Mouse (Mus musculus): ENCODE measurements at regions not wholly inside any gene's neighbourhood (a gene's known extent, or its start where the extent isn't known, plus 50 kb on each side); places are given as distances from the start of the nearest gene placed in this dataset.

DNA sequence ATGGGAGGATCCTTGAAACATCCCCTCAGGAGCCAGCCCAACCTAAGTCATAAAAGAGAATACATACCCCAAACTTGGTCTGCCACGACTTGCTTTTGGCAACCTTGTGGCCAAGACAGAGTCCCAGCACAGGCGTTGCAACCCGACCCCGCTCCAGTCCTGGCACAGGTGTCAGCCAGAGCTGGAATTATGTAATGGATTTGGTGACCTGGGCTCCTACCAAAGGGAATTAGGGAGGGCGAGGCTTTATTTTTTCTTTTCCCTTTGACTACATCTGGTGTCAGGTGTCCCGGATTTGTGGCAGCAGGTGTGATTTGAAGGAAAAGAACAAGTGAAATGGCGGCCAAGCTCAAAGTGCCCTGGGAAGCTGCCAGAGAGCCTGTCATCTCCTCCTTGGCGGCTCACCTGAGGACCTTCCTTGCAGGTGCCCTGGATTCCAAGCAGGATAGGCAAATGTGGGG, 212.9 kb downstream of the Mef2c start:
- DNase-seq (ENCODE audit: low spot score): peak; percentile 57

DNA sequence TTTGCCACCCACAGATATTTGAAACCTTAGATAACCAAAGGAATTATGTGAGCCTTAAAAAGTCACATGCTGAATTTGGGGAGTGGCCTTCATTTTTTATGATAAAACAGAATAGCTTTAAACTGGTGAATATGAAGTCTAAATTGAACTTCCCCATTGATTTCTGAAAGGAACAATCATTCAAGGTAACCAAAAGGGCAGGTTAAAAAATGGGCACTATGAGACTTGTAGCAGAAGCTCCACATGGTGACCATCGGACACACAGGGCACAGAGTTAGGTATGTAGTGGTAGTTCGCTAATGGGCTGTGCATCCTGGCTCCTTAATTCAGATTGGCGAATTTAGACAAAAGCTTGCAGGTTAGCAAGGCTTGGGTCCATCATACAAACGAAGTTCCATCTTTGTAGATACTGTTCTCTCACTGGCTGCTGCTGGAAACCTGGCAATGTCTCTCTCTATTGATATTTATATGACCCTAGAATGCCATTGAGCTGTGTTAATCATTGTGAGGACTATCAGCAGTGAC, 213.9 kb downstream of the Mef2c start:
- DNase-seq (ENCODE audit: low spot score): no peak

DNA sequence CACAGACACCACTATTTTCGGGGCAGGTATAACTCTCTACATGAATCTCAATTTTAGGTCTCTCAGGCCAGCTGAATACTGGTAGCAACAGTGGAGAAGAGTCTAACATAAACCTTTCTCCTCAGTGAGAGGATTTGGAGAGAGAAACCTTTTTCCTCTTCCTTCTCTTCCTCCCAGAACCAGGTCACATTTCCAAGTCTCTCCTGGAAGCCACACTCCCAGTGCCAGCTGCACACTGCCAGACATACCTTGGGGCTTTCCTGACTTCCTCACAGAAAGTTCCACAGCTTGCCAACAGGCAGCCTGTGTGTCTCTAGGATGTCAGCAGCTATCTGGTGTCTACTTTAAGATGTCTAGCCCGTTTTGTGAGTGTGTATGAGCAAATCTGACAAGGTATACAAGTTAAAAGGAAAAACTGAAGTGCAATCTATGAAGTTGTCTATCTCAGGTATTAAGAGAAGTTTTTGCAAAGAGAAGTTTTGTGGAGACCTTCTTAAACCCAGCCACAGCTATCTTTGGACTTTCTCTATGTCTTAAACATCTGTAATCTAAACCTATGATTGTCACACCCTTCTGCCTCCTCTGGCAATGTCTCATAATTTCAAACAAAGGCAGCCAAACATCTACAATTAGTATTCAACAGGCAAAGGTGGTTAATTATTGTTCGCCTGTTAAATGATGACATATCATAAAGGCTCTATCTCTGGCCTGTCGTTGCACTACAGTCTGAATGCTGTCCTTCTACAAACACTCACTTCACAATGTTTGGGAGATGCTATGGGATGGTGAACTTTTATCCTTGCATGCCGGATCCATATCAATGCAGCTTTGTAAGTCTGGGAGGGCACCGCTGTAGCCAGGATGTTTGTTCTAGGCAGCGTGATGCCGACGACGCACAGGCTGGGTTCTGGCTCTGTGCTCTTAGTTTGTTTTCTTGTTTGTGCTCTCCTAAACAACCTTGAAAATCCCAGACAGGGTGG, 214.9 kb downstream of the Mef2c start:
- peak; percentile 15 for DNase-seq (ENCODE audit: low spot score)

DNA sequence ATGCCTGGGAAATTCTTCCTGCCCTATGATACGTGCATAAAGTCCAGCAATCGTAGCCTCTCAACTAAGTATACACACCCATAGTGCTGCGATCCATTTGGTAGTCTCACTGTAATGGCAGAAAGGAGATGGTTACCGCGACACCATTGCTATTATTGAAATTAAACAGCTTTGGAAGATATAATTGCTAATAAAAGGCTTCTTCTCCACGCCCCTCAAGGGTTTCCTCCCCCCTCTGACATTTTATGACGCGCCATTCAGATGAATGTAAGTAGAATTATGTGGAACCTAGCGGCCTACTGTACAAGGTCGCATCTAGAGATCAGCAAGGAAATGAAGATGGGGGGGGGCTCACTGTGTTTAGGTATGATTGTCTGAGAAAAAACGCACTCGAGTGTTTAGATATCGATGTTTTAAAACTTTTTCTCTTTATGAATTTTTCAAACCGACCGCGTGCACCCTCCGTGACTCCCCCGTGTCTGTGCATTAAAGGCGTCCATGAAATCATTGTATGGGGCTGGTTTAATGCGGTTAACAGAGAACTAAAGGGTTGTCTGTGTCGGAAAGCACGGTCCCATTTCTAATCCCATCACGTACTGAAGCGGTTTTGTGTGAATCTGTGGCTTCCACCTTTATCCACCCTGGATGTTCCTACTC, 215.9 kb downstream of the Mef2c start:
- no peak for DNase-seq (ENCODE audit: low spot score)

DNA sequence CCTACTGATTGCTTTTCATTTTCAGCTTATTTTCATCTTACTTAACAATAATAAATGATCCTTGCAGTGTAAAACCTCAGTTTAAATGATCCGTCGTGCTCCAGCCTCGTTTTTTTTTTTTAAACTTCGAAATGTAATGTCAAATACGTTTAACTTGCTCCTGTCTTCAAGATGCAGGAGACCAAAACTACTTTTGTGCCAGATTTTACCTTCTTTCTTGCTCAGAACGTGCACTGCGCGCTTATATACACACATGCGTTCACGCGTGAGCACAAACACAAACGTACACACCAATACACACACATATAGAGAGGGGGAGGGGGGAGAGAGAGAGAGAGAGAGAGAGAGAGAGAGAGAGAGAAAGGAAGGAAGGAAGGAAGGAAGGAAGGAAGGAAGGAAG, 216.5 kb downstream of the Mef2c start:
- no peak for DNase-seq (ENCODE audit: low spot score)

DNA sequence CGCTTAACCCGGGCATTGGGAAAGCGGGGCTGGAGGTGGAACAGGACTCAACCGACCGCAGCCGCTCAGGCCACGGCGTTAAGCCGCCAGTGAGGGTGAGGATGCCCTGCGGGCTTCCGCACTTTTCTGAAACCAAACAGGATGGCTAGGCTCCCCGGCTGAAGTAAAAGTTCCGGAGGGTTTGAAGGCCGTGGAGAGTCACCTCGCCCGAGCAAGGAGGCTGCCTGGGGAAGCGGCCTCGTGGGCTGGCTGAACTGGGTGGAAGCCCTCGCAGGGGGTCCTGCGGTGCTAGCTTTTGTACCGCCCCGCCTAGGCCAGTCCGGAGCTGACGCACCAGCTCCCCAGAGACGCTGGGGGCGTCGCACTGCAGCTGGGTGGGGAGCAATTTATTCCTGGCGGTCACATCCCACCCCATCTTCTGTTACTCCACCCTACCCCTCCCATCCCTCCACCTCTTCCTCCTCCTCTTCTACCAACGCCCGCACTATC, 217.1 kb downstream of the Mef2c start:
- peak; percentile 72 for DNase-seq (ENCODE audit: low spot score)

DNA sequence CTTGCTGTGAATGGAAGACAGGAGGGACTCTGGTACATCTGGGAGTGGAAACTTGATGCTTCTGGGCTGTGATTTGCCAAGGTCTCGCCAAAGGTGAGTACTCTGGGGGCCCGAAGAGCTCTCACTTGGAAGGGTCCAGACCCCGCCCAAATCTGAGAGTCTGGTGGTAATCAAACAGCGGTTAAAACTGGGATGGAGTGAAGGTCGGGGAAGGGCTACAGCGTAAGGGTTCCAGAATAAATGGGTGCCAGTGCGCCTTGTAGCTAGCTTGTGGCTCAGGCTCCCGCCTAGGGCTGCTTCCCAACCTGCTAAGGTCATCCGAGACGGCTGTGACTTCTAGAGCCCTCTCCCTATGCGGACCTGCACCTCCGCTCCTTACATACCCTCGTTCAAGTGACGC, 217.7 kb downstream of the Mef2c start:
- DNase-seq (ENCODE audit: low spot score): no peak

DNA sequence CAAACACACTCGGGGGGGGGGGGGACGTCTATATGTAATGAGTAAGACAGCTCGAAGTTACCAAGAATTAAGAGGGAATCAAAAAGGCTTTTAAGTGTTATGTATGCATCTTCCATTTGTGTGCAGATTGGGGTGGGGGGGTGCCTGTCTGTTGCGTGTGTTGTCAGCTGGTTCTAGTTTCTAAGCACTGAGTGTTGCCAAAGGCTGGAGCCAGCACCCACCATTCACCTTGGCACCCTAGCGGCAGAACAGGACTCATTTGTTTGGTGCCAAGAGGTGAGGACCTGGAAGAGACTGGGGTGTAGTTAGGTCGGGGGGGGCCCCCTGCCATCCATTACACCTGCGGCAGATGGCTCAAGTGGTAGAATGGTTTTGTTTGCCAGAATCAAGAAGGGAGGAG, 218.4 kb downstream of the Mef2c start:
- DNase-seq (ENCODE audit: low spot score): no peak

DNA sequence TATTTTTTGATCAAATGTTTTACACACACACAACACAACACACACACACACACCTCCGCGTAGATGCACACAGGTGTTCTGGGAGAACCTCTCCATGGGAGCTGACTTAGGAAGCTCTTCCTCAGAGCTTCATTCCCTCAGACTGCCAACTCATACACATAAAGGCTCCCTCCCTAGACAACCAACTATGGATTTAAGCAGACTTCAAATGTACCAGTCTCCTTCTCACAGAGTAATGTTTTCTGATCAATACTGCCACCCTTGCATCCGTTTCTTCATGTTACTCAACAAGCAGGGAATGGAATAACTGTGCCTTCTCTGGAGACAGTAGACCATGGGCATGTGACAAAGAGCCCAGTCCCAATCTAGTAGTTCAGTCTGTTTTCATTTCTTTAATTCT, 219.0 kb downstream of the Mef2c start:
- DNase-seq (ENCODE audit: low spot score): no peak

DNA sequence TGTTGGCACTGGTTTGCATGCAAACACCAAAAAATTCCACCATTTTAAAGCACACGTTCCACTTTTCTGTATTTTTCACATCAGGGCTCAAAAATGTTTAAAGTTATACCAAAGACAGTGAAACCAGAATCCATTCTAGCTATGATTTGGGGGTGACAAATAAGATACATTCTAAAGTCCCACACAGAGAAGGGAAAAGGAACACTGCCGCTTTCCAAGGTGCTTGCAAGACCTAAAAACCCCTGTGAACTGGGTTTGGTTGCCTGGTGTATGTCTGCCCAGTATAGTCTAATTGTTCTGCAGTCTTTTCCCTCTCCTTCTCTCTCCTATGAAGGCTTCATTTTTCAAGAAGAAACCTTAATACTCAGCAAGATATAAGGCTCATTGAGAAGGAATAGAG, 219.6 kb downstream of the Mef2c start:
- DNase-seq (ENCODE audit: low spot score): no peak

DNA sequence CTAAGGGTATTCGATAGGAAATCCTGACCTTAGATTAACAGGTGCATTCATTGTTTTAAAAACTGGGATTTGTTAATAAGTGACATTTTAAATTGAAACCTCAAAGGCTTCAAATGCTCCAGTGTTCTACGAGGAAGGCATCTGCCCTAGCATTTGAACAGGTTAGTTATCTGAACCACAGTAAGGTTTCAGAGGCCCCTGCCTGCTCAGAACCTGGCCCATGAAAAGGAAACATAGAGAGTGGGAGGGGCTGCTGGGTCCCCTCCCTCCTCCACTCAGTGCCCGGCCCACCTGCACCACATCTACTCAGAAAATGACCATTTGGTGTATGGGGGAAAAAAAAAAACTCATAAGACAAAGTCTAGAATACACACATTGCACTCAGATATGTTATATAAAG, 220.4 kb downstream of the Mef2c start:
- no peak for DNase-seq (ENCODE audit: low spot score)

DNA sequence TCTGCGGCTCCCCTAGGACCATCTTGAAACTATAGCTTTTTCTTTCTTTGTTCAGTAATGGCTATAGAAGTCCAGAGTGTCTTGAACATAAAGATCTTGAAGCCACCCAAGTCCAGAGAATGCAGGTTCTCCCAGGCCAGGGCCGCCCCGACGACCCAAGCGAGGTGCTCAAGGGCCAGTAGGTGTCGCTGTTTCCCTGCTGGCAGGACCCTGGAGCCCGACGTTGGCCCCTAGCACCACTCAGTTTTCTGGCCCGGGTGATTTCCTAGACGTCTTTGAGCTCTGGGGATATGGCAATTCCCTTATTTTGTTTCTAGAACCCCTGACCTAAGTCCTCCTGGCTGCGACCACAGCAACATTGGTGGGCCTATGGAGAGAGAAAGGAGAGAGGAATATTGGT, 221.2 kb downstream of the Mef2c start:
- DNase-seq (ENCODE audit: low spot score): peak; percentile 81

DNA sequence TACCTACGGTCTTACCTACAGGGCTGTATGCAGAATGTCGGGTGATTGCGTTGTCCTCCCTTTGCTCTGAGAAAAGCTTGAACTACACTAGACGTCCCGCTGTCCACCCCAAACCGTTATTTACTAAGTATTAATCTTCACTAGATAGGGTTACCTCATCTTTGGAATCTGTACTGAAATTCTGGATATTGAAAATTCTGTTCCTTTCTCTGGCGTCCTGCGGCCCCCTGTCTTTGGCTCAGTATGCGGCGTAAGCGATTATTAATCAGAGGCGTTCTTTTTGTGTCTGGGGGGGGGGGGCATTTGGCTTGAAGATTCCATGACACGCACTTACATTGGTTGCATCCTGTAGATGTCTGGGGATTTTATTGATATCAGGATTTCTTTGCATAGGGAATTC, 222.0 kb downstream of the Mef2c start:
- no peak for DNase-seq (ENCODE audit: low spot score)

DNA sequence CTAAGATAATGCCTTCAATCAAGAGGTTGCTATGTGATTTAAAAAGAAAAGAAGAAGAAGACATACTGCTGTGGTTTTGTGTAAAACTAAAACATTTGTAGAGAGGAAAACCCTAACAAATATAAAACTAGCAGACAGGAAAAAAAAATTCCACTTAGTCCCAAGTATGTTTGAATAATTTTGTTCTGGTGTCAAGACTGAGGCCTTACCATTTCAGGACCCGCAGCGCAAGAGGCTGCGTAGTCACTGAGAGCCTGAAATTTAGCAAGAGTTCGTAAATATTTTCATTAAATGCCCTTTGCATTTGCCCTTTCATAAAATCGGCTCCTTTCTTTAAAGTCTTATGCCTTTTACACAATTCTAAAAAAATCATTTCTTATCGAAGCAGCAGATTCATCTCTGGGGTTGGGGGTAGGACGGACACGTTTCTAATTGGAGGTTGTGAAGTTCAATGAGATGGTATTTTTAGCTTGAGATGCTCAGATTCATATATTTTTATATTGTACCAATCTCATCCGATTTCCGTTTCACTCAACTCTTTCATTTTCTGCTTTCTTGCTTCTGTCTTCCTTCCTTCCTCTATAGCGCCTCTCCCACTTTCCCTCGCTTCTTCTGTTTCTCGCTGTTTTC, 222.6 kb downstream of the Mef2c start:
- DNase-seq (ENCODE audit: low spot score): no peak

DNA sequence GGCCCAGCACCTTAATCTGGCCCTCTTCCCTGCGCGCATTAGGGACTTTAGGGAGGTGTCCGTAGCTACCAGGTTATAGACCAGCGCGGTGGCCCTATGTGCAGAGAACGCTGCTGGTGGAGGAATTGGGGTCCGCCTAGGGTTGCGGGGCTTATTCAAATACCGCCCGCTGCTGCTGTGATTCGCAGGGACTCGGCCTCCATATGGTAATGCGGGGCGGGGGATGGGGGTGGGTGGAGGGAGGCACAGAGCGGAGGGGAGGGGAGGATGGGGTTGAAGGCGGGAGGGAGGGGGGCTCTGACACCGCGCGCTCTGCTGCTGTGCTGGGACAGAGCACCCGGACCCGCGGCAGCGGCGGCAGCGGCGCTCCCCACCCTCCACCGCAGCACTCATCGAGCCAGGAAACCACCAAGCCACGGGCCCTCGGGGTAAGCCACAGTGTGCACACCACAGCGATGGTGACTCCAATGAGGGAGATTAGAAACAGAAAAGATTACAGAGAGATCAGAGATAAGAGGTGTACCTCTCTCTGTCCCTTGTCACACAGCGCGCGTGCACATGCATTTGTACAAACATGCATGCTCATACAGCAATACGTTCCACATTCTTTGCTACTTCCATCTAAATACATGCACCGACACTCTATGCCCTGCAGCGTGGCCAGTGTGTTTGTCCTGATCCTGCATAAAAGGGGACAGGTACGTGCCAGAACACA, 223.4 kb downstream of the Mef2c start:
- no peak for DNase-seq (ENCODE audit: low spot score)

DNA sequence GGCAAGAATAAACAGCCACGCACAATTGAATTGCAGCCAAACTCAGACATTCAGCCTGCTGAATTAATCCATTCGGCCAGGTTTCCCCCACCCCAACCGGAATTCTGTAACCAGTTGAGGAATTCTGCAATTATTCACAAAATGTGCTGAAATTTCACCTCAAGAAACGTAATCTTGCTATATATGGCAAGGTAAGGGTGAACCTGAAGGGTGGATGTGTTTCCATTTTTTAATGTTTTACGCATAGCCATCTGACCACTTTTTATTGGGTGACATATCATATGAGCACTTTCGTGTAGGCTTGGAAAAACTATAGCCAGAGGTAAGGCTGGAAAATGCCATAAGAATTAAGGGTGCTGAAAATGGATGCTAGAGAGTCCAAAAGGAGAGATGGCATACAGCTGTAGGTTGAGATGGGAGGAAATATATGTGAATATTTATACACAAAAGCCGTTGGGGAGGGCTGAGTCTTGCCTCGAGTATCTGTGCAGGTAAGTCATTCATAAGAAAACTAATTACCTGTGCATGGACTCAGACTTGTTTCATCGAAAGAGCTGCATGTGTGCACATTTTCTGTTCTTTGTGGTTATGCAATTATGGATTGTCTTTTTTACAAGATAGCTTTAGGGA, 224.0 kb downstream of the Mef2c start:
- DNase-seq (ENCODE audit: low spot score): no peak

DNA sequence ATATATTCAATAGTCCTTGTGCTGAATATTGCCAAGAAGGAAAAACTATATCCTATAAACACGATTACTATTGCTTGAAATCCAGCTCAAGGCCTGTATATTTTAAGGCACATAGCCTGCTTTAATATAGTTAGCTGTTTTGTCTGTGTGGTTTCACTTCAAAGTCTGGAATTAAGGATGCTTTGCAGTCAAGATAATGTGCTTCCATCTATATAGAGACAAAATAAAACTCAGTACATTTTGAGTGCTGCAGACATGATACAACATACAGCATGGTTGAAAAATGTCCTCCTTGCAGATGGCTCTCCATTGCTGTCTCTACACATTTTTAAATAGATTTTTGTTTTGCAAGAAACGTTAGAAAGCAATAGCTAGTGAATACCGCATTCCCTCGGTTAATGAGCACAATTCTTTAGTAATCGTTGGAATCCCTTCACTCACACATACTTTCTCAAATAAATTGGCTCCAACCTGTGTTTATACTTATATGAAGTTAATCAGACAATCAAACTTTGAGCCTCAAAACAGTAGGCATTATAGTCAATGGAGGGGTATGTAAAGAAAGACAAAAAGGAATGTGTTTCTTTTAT, 224.7 kb downstream of the Mef2c start:
- no peak for DNase-seq (ENCODE audit: low spot score)

DNA sequence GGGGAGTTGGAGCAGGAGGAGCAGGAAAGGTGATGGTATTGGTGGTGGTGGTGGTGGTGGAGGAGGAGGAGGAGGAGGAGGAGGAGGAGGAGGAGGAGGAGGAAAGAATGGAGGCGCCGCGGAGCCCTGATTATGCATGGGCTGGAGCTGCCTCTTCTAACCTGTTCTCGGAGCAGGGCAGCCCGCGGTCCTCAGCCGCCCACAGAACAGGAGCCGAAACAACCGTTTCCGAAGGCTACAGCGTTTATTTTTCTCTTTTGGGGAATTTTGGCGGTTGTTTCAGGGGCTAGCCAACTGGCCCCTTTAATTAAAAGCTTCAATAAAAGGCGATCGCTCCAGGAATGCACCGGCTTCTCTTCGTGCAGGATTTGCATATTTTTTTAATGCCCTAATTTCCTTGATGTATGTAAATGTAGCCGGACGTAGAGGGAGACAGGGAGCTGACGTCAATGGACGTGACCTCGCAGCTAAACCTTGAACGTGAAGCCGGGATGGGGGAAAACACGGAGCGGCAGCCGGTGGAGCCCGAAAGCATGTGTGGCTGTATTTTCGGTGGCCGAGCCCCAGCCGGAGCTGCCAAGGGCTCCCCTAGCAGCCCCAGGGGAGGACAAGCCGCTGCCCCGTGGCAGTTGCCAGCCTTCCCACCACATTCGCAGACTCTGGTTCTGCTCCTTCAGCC, 225.6 kb downstream of the Mef2c start:
- DNase-seq (ENCODE audit: low spot score): peak; percentile 80

DNA sequence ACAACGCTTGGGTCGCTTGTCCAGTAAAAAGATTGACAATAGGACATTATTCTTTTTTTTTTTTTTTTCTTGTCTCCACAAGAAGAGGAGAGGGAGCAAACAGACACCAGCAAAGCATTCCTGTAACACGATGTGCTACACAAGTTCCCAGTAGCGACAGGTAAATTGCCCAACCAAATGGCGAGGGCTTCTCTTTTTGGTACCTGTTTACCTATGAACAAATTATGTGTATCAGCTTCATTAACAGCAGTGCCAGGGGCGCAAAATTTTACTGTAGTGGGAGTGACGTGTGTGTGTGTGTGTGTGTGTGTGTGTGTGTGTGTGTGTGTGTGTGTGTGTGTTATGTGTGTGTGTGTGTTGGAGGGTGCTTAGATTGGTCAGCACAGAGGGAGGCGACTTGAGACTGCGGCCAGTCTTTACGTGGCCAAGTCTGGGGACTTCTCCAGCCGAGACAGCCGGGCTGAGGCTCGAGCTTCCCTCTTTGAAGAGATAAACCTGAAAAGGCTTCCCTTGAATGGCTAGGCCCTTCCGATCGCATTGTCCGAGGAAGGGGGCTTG, 226.4 kb downstream of the Mef2c start:
- DNase-seq (ENCODE audit: low spot score): no peak
